Mouse (Mus musculus) stomach, postnatal 0 days (tissue): Measurements from ENCODE around the gene Cmip. TPM values are rescaled to one million over a fixed set of nuclear protein-coding genes. Genes with fewer than 3 reads are reported as not detected.

Experiments
- ATAC-seq: fragments of 200-750 bp; cut with Nextera tagmentation; 2 replicates; pipeline ENCODE4 v1.8.0; 2017; ENCODE audit not compliant: low FRiP score, low TSS enrichment
- DNase-seq: peaks from one replicate; pipeline ENCODE4 v3.0.0-alpha.2; 2016; ENCODE audit warnings: low spot score
- H3K27ac ChIP-seq: fragments of 300-500 bp; sonication (generic); replicated peaks from 2 replicates; pipeline ENCODE4 v1.5.1; 2014; ENCODE audit warnings: mild to moderate bottlenecking, control low read depth
- H3K27me3 ChIP-seq: fragments of 300-500 bp; sonication (generic); 2 replicates; pipeline ENCODE4 v1.6.1; 2014; ENCODE audit warnings: low read length; ENCODE audit not compliant: control insufficient read depth, insufficient read depth
- H3K36me3 ChIP-seq: fragments of 300-500 bp; sonication (generic); 2 replicates; pipeline ENCODE4 v1.6.1; 2014; ENCODE audit warnings: low read length, mixed read lengths; ENCODE audit not compliant: control insufficient read depth, insufficient read depth
- H3K4me1 ChIP-seq: fragments of 300-500 bp; sonication (generic); replicated peaks from 2 replicates; pipeline ENCODE4 v1.6.1; 2014; ENCODE audit warnings: antibody characterized with exemption; ENCODE audit not compliant: control insufficient read depth, insufficient read depth
- H3K4me2 ChIP-seq: fragments of 300-500 bp; sonication (generic); replicated peaks from 2 replicates; pipeline ENCODE4 v1.6.1; 2014; ENCODE audit warnings: low read depth, mild to moderate bottlenecking, control low read depth, moderate library complexity
- H3K4me3 ChIP-seq: fragments of 300-500 bp; sonication (generic); 2 replicates; pipeline ENCODE4 v1.5.1; 2014; ENCODE audit warnings: low read depth, low read length, control low read depth
- H3K9ac ChIP-seq: fragments of 300-500 bp; sonication (generic); 2 replicates; pipeline ENCODE4 v1.6.1; 2014; ENCODE audit warnings: mild to moderate bottlenecking, low read length, control low read depth, mixed read lengths
- H3K9me3 ChIP-seq: fragments of 300-500 bp; sonication (generic); 2 replicates; pipeline ENCODE4 v1.6.1; 2016; ENCODE audit warnings: low read length; ENCODE audit not compliant: control insufficient read depth
- CTCF ChIP-seq: IDR thresholded peaks from 2 replicates; pipeline ENCODE4 v1.5.1; 2016; ENCODE audit warnings: antibody characterized with exemption, low read depth, mild to moderate bottlenecking, moderate library complexity
- EP300 ChIP-seq: optimal IDR thresholded peaks from 2 replicates; pipeline ENCODE3; 2016; ENCODE audit warnings: antibody characterized with exemption
- WGBS: fragments of 180-500 bp; shearing (Covaris S2); extraction: QIAGEN DNeasy Blood & Tissue Kit; methylation state at CpG from one replicate; pipeline ENCODE4 v1.1.7; 2014; 5-methylcytosine and 5-hydroxymethylcytosine counted together
- polyA plus RNA-seq: library from polyadenylated mRNA; unstranded; fragments of >200 nt; fragmentation: Nextera tagmentation; extraction: Ambion mirVana; gene quantifications from 2 replicates; pipeline ENCODE4 v1.2.1, GENCODE M21; 2015

Gene Cmip
- polyA plus RNA-seq, 1 experiment from 2014 or later: 19.9 TPM

GRCm38 (mm10) chr8:117253390-117254269 lies 3.2 kb upstream of the Cmip start:
- ATAC-seq: no peak
- no peak for DNase-seq
- Histone ChIP-seq H3K4me1 (peaks cover under 1% of the 10 kb centered on the region; the same call in 1 of the 2 replicates), H3K9ac (no peak overlapping the region), H3K36me3 (no peaks in the 10 kb centered on the region), H3K27ac (no peak overlapping the region), H3K4me2 (no peak overlapping the region), H3K4me3 (no peak overlapping the region), H3K9me3 (no peaks in the 10 kb centered on the region), H3K27me3 (no peaks in the 10 kb centered on the region)
- TF ChIP-seq EP300 (no peak), CTCF (peak; percentile 36; the same call in 1 of the 2 replicates)
- 88% methylated on average over 17 of the region's 17 CpGs for WGBS

GRCm38 (mm10) chr8:117254496-117254895 lies 2.4 kb upstream of the Cmip start:
- ATAC-seq (no peak), DNase-seq (no peak)
- no peak overlapping the region for H3K4me3 ChIP-seq
- WGBS: 67% methylated on average over 6 of the region's 6 CpGs
- H3K9me3 ChIP-seq: no peaks in the 10 kb centered on the region
- no peaks in the 10 kb centered on the region for H3K36me3 ChIP-seq
- H3K4me1 ChIP-seq: peaks cover 2% of the 10 kb centered on the region; the same call in 1 of the 2 replicates
- no peaks in the 10 kb centered on the region for H3K27me3 ChIP-seq
- H3K27ac ChIP-seq: no peak overlapping the region
- no peak overlapping the region for H3K4me2 ChIP-seq
- no peak overlapping the region for H3K9ac ChIP-seq
- no peak for TF ChIP-seq EP300
- no peak for TF ChIP-seq CTCF

GRCm38 (mm10) chr8:117256292-117256938 lies 449 bp upstream of the Cmip start:
- Histone ChIP-seq H3K27me3 (no peaks in the 10 kb centered on the region), H3K4me1 (peaks cover 4% of the 10 kb centered on the region; the same call in 1 of the 2 replicates)

GRCm38 (mm10) chr8:117257821-117258575 lies 1.1 kb downstream of the Cmip start:
- Histone ChIP-seq H3K27me3 (no peaks in the 10 kb centered on the region), H3K4me3 (peak overlapping the region; percentile 97), H3K4me1 (peaks cover 7% of the 10 kb centered on the region; the same call in 1 of the 2 replicates), H3K9ac (peak overlapping the region; percentile 94), H3K4me2 (peak overlapping the region; percentile 75), H3K36me3 (no peaks in the 10 kb centered on the region), H3K9me3 (no peaks in the 10 kb centered on the region), H3K27ac (peak overlapping the region; percentile 95)
- ATAC-seq (peak; percentile 40; the same call in 1 of the 2 replicates), DNase-seq (peak; percentile 65)
- no peak for TF ChIP-seq CTCF
- 2% methylated on average over 22 of the region's 22 CpGs for WGBS

More at GRCm38 (mm10) chr8:117256292-117256938, 449 bp upstream of the Cmip start:
- H3K27ac ChIP-seq: peak overlapping the region; percentile 95
- peak overlapping the region; percentile 94 for H3K9ac ChIP-seq
- H3K4me3 ChIP-seq: peak overlapping the region; percentile 97
- peak overlapping the region; percentile 75 for H3K4me2 ChIP-seq
- no peaks in the 10 kb centered on the region for H3K36me3 ChIP-seq
- under 1% methylated on average over 24 of the region's 92 CpGs for WGBS
- no peaks in the 10 kb centered on the region for H3K9me3 ChIP-seq
- ATAC-seq: peak; percentile 91
- DNase-seq: peak; percentile 96
- no peak for TF ChIP-seq CTCF

- peaks cover 7% of the 10 kb centered on the region; the same call in 1 of the 2 replicates for H3K4me1 ChIP-seq
- no peak for ATAC-seq
- no peaks in the 10 kb centered on the region for H3K9me3 ChIP-seq
- TF ChIP-seq EP300: no peak
- no peak for TF ChIP-seq CTCF
- WGBS: 25% methylated on average over 6 of the region's 6 CpGs
- H3K27me3 ChIP-seq: no peaks in the 10 kb centered on the region
- H3K9ac ChIP-seq: peak overlapping the region; percentile 94
- no peaks in the 10 kb centered on the region for H3K36me3 ChIP-seq
- peak overlapping the region; percentile 97 for H3K4me3 ChIP-seq
- peak overlapping the region; percentile 95 for H3K27ac ChIP-seq
- DNase-seq: peak; percentile 54
- H3K4me2 ChIP-seq: peak overlapping the region; percentile 75
Measured at GRCm38 (mm10) chr8:117258576-117259040, 1.7 kb downstream of the Cmip start.
